Mouse (Mus musculus): ENCODE data around the gene Syncrip.
"Not testable (repeated sequence)": the region's sequence is repeated elsewhere in the genome, so short reads cannot be mapped to it uniquely, and the experiment has no call there.

Syncrip gene

DNA sequence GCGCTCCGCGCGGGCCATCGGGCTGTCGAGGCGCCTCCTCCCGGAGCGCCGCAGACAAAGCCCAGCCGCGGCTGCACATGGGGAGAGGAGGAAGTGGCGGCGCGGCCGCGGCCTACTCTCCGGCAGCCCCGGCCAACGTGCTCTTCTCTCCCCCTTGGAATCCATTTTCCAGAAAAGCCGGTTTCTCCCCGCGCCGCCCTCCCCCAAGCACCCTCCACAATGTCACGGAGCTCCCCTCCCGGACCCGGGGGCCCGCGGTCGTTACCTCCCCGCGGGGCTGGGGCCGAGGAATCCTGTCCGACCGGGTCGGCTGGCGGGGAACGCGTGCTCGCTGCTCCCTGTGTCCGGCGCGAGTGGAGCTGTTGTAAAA, 598 bp downstream of the Syncrip start:
- peak; percentile 40 to 62 for DNase-seq

DNA sequence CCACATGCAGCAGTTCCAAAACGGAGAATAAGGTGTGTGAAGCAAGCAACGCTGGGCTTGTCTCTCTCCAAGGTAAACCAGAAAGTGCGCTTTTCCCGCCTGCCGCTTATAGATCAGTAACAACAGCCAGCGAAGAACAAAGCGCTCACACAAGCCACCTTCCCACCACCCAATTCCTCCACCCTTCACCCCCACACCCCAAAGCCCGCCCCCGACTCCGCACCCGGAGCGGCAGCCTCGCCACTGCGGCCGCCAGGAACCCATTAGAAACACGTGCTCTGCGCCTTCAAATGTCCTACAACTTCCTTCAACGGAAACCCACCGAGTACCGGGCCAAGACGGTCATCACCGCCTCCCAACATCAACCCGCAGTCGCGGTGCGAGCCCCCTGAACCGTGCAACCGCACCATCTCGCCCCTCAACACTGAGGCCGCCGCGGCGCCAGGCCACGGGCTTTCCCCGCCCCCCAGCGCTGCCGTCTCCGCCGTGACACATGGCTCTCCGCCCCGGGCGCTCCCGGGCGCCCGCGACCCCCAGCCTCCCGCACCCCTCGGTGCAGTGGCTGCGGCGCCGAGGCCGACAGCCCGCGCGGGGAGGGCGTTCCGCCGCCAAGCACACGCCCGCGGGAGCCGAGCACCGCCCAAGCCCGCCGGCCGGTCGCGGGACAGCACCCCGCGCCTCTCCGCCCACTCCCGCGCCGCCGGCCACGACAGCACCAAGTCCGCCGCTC, 1.1 kb downstream of the Syncrip start:
- peak; percentile 43 to 65 for DNase-seq

DNA sequence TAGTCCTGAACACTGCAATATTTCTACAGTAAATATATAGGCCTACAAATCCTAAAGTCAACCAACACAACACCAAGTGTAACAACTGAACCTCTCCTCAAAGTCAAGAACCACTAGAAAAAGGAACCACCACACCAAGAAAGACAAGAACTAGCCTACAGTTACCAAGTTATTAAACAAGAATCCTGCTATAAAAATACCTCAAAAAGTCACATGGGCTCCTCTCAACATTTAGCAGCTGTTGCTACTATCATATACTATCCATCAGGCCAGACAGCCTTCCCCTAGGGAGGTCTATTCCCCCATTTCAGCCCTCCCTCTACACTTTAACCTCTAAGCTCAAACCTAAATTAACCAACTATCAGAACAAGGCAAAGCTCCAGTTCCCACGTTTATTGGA, 2.3 kb downstream of the Syncrip start:
- no peak for DNase-seq

DNA sequence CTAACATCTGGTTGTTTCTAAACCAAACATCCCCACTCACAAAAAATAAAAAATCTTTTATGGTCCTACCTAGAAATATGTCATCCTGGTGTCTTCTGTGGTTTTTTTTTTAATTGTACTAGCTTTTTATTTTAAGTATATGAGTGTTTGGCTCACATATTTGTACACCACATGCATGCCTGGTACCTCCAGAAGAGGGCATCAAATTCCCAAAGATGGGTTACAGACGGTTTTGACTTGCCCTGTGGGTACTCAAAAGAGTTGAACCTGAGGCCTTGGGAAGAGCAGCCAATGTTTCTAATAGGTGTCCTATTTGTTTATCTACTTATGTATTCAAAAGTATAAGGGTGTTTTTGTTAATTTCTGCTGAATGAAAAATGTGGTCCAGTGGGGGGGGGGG, 6.2 kb downstream of the Syncrip start:
- DNase-seq: peak in 1 of 2 experiments; percentile 17

DNA sequence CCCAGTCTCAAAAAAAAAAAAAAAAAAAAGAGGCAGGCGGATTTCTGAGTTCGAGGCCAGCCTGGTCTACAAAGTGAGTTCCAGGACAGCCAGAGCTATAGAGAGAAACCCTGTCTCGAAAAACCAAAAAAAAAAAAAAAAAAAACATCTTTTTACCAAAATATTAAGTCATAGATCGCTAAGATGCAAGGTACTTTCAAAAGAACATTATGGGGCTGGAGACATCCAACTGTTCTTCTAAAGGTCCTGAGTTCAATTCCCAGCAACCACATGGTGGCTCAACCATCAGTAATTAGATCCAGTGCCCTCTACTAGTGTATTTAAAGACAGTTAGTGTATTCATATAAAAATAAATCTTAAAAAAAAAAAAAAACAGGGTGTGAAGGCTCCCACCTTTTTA, 21.4 kb downstream of the Syncrip start:
- DNase-seq: not testable (repeated sequence)

DNA sequence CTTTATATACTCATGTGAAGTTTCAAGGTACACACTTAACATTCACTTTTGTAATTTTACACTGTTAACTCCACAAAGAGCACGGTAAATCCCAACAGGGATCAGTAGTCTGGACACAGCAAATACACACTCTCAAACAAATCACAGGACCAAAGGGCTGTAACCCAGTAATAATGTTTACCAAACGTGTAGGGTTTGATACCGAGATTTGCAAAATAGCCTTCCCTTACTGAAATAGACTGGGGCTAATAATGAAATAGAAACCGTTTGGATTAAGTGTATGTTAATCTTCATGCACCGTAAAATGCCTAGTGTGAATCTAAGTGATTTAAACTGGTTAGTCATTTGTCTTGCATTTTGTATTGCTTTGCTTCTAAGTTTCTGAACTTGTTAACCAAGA, 42.4 kb downstream of the Syncrip start:
- no peak for DNase-seq

DNA sequence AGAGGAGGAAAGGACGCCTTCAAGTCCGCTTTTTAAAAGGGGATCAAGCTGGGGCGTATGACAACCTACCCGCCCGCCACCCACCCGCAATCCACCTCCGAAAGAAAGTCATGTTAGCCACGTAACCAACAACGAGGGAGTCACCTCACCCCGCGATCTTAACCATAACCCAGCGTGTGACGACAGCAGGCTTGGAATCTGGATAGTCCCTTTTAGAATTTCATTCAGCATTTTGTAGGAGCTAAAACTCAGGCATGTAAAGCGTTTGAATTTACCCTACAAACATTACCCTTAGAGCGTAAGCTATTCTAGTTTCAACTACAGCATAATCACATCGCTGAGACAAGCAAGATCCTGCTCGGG, 43.2 kb downstream of the Syncrip start:
- DNase-seq: no peak

DNA sequence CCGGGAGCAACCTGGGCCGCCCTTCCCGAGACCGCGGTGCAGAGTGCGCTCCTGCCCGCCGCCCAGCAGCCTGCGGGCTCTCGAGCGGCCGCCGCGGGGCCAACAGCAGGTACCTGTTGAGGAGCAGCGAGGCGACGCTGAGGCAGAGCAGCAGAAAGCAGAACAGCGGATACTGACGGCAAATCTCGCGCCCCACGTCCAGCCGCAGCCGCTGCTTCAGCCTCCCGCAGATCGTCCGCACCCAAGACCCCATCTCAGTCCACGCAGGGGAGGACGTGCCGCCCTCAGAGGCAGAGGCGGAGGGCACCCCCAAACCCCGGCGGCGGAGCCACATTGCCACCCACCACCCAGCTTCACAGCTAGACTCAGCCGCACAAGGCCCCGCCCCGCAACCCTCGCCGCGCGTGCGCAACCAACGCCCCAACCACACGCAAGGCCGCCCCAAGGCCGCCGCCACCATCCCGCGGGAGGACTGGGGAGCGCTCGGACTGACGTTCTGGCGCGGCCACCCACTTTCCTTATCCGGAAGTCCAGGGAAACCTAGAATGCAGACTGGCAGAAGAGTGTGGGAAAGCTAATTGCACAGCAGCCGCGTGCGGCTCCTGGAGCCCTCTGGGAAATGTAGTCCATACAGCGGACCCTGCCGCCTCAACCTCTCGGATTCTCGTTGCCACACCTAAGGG, 43.7 kb downstream of the Syncrip start, which contains the start of gene Snx14:
Gene Snx14, minus strand, starts transcription at position 404 of the 683 bp plus-strand sequence.
- DNase-seq: peak; percentile 97 to 98

DNA sequence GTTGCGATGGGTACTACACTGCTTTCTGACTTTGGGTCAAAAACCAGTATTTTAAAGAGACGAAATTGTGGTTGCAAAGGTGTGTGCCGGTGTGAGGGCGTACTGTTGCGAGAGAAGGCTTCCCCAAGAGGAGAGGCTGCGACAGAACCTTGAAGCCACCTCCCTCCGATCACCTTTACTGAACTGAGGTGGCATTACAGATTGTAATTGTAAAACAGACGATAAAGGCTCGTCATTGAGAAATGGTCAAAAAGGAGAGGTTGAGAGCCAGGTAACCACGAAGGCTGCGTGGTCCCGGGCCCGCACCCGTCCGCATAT, 44.2 kb downstream of the Syncrip start:
- no peak for DNase-seq

DNA sequence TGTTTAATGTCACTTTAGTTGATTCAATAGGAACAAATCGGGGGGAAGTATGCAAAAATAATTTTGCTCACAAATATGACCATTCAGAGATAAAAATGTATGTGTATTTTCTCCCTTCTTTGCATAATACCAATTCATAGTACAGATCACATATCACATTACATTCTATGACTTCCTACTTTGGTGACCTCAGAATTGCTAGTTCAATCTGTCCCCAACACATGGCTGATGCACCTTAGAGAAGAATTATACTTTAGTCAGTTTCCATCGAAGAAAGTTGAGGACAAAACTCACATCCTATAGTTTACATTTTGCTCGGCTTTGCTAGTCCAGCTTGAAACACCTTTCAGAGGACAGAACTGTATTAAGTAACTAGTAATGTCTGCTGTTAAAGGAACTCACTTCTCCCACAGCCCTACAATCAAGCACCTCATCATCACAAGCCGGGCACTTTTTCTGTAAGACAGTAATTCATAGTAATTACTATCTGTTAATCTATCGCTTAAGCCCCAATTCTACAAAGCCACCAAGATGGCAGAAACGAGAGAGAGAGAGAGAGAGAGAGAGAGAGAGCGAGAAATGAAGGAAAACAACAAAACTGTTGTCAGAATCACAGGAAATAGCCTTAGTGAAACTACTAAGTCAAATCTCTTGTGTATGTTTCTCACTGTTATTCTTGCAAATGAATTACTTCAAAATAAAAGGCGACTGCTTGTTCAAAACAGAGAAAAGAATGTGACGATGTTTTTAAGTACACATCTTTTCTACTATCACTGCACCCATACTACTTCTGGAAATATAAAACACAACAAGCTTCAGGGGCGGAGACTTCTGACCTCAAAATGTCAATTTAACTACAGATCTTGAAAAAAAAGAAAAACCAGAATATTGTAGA, 44.8 kb downstream of the Syncrip start:
- DNase-seq: no peak

DNA sequence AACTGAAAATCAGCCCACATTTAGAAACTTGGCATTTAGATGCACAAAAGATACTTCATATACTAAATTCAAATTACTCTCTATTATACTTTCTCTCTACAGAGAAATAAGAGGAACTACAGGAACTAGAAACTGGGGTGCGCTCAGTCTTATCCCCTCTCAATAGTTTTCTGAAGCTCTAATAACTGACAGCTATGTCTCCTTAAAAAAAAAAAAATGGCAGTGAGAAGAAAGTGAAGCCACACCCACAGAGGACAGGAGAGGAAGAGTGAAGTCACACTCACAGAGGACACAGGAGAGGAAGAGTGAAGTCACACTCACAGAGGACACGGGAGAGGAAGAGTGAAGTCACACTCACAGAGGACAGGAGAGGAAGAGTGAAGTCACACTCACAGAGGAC, 58.0 kb downstream of the Syncrip start:
- DNase-seq: no peak

DNA sequence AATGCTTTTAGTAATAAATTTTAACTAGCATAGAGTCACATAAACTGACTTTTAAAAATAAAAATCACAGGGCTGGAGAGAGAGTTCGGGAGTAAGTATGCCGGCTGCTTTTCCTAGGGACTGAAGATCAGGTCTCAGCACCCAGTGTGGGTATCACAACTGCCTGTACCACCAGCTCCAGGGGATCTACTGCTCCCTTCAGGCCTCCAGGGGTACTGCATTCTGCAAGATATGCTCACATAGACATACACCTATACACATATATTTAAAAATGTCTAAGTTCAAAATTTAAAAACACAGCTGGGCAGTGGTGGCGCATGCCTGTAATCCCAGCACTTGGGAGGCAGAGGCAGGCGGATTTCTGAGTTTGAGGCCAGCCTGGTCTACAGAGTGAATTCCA, 59.9 kb downstream of the Syncrip start:
- DNase-seq: no peak

DNA sequence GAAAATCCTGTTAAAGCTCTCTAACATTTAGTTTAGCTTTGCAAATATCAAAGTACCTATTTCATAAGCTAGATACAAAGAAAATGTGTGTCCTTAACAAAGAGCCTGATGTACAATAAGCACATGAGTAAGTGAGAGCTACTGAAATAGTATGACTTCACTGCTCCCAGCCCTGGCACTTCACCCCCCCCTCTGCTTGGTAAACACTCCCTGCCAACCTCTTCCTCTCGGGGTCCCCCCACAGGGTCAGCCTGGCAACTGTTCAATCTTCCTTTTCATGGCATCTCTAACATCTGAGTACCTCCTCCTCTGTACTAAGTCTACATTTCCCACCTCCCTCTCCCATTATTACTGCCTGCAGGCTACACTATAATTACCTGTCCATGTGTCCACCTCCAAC, 65.6 kb downstream of the Syncrip start:
- no peak for DNase-seq

DNA sequence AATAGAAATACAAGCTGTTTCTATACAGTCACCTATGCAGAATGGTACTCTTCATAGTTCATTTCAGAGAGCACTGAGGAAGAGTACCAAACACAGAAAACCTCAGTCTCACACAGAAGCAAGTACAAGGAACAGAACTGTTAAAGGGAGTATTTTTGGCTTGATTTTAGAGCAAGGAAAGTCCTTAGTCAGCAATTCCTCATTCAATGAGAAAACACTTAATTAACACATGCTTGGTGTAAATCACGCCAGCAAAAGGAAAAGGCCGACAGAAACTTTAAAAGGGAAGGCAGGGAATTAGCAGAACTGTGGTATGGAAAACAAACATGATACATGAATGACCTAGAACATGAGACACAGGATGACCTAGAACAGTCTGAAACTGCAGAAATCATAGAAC, 72.4 kb downstream of the Syncrip start:
- DNase-seq: no peak

DNA sequence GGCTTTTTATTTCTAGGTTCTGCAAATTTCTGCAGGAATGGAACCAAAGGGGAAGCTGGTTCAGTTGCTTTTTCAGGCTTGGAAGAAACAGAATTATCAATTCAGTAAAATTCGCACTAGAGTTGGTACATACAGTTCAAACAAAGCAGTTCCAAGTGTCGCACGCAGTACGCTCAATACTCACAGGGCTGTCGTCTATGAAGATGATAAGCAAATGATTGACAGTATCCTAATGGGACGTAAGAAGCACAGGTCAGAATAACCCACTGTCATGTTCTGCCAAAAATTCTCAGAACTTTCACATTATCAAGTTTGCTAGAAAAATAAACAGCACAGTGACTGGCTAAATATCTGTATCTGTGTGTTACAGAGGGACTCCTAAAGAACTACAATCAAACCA, 77.9 kb downstream of the Syncrip start:
- DNase-seq: no peak

DNA sequence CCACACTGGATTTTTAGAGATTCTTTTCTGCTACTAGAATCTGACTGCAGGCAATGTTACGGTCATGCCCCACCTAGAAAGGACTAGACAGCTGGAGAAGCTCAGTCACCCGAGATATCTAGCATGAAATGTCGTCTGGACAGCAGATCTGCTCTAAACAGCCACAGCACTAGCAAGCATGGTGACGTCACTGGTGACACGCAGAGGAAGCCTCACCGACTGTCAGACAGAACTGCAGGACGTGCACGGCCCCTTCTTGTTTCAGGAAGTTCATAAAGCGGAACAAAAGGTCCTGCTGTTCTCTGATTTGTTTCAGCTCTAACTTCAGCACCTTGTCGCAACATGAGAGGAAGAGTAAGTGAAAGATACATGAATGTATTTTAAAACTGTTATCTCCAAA, 78.3 kb downstream of the Syncrip start:
- no peak for DNase-seq

DNA sequence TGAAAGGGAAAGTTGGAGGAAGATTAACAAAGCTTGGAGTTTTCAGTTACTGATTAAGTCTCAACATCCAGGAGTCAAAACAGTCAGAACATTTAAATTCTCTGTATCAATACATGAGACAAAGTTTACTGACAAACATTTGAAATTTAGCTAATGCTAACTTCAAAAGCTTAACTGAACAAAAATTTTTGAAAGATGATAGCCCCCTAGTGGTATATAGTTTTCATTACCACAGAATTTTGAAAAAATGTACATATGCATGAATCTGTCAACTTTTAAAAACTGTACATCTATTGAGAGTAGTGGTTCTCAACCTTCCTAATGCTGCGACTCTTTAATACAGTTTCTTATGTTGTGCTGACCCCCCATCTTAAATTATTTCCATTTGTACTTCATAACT, 83.9 kb downstream of the Syncrip start:
- no peak for DNase-seq

All from cerebellum, adult 18-20 months (tissue).